Mouse (Mus musculus) liver, postnatal 0 days (tissue): Measurements from ENCODE around the gene Zbtb43.

Source experiments
- CTCF ChIP-seq: sonication (generic); IDR thresholded peaks from 2 replicates; pipeline ENCODE4 v1.5.1; 2016; ENCODE audit warnings: antibody characterized with exemption, low read depth
- EP300 ChIP-seq: IDR thresholded peaks from 2 replicates; pipeline ENCODE4 v1.6.1; 2016; ENCODE audit warnings: antibody characterized with exemption, low read depth, mild to moderate bottlenecking

DNA sequence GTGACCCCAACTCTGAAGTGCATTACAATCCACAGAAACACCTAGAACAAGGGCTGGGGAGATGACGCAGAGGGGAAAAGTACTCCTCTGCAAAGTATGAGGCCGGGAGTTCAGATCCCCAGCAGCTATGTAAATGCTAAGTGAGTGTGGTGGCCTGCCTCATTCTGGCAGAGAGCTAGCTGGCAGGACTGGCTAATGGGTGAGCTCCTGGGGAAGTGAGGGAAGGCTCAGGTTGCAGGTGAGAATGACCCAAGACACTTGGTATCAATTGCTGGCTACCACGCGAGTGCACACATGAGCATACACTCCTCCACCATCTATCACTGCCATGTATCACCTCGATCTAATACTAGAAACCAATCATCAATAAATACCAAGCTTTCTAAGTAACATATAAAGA is 12.1 kb downstream of the Zbtb43 start:
- TF ChIP-seq CTCF (no peak), EP300 (no peak)
